Mouse (Mus musculus) Patski (cell line): Measurements from ENCODE around the gene Gng2. TPM values are rescaled to one million over a fixed set of nuclear protein-coding genes. Genes with fewer than 3 reads are reported as not detected.

ENCODE experiments used
- ATAC-seq: fragments of 100-300 bp; one replicate; pipeline ENCODE4 v1.8.0; 2021
- CTCF ChIA-PET: fragments of 350-600 bp; sonication (Branson Sonifier 250); formaldehyde crosslinking; loops from one replicate; lab custom pipeline; 2022; ENCODE audit warnings: inconsistent platforms; lab: Charles Lee
- POLR2A ChIA-PET: fragments of 350-600 bp; sonication (Branson Sonifier 250); formaldehyde crosslinking; loops from one replicate; lab custom pipeline; 2022; ENCODE audit warnings: antibody characterized with exemption, inconsistent platforms; lab: Charles Lee
- DNase-seq: peaks from one replicate; pipeline ENCODE4 v3.0.0-alpha.2; 2011; ENCODE audit warnings: low read depth, low spot score
- H3K27me3 ChIP-seq: fragments of 371-371 bp; one replicate; pipeline ENCODE4 v1.5.1; 2021
- CTCF ChIP-seq: fragments of 100-300 bp; IDR thresholded peaks from one replicate; pipeline ENCODE4 v1.5.1; 2021
- in situ Hi-C: fragments of 300-500 bp; cut with MboI; formaldehyde crosslinking; loops from 3 replicates; pipeline ENCODE4 v1.11.1; 2018; ENCODE audit warnings: low pct_unique_long_range_greater_than_20kb, mixed read lengths
- polyA plus RNA-seq: library from polyadenylated mRNA; unstranded; gene quantifications from one replicate; pipeline ENCODE4 v1.2.3, GENCODE M21; 2021

The Gng2 gene
- polyA plus RNA-seq, 1 experiment from 2014 or later, result 0.33 TPM

- POLR2A ChIA-PET, result no interaction called here
- CTCF ChIA-PET, result no interaction called here
- in situ Hi-C loops, result no loop called here
- ATAC-seq (no peak), DNase-seq (no peak)
- no peak for TF ChIP-seq CTCF
- H3K27me3 ChIP-seq, result peaks cover 9% of the 10 kb centered on the region
Measured at GRCm38 (mm10) chr14:19976421-19977270, 781 bp downstream of the Gng2 start.

GRCm38 (mm10) chr14:19974978-19975493 is 2.4 kb downstream of the Gng2 start:
- peaks cover 9% of the 10 kb centered on the region for H3K27me3 ChIP-seq
- no peak for ATAC-seq
- in situ Hi-C loops, result no loop called here
- POLR2A ChIA-PET, result no interaction called here
- no peak for DNase-seq
- no peak for TF ChIP-seq CTCF
- CTCF ChIA-PET, result no interaction called here

DNA sequence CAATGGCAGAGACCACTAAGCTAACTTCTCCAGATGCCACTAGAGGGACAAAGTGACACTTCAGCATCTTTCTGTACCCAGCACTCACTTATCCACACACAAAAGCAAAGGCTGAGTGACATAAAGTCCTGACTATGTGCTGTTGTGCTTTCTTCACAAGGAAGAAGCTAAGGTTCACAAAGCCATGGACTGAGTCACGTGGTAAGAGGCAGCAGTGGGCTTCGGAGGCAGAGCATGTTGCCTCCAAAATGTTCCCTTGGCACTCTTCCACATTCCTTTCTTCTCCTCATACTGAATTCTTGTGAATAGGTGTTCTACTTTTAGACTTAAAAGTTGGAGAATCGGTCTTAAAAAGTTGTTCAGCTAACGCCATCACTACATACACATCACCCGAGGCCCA is 3.0 kb downstream of the Gng2 start:
- POLR2A ChIA-PET, result no interaction called here
- ATAC-seq, result no peak

GRCm38 (mm10) chr14:19972316-19973029 is 5.0 kb downstream of the Gng2 start:
- ATAC-seq, result no peak
- H3K27me3 ChIP-seq, result peaks cover 9% of the 10 kb centered on the region
- DNase-seq, result no peak
- CTCF ChIA-PET, result no interaction called here
- in situ Hi-C loops, result no loop called here
- no peak for TF ChIP-seq CTCF
- POLR2A ChIA-PET, result no interaction called here

More for the DNA sequence above, 3.0 kb downstream of the Gng2 start:
- no peak for DNase-seq
- TF ChIP-seq CTCF, result no peak
- in situ Hi-C loops, result no loop called here
- H3K27me3 ChIP-seq, result peaks cover 9% of the 10 kb centered on the region
- CTCF ChIA-PET, result no interaction called here

GRCm38 (mm10) chr14:19970845-19971244 is 6.6 kb downstream of the Gng2 start:
- ChIA-PET POLR2A (no interaction called here), CTCF (interaction anchor here (1.5 kb wide), 1 partner anchor 18 kb away, joined by 3 read pairs; no protein-coding TSS in a partner anchor)
- in situ Hi-C loops, result no loop called here
- peaks cover 9% of the 10 kb centered on the region for H3K27me3 ChIP-seq
- DNase-seq (no peak), ATAC-seq (no peak)
- no peak for TF ChIP-seq CTCF

GRCm38 (mm10) chr14:19970106-19970785 is 7.2 kb downstream of the Gng2 start:
- CTCF ChIA-PET, result interaction anchor here (1.5 kb wide), 1 partner anchor 19 kb away, joined by 3 read pairs; no protein-coding TSS in a partner anchor
- DNase-seq, result no peak

DNA sequence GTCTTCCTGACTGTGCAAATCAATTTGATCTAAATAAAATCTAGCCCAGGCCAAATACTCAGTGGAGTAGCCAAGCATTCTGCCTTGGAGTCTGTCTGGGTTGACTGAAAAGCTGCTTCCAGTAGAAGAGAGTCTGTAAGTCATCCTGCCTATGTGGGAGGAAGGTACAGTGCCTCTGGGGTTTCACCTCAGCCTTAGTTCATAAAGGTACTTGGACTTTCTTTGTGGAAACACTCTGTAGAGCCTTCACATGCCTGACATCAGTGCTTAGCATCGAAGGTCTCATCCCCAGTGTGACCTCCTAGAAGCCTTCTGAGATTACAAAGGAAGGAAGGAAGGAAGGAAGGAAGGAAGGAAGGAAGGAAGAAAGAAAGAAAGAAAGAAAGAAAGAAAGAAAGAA is 7.9 kb downstream of the Gng2 start:
- ChIA-PET CTCF (no interaction called here), POLR2A (no interaction called here)
- H3K27me3 ChIP-seq, result peaks cover 3% of the 10 kb centered on the region
- no peak for TF ChIP-seq CTCF
- in situ Hi-C loops, result loop anchor here (10.0 kb wide), 1 partner anchor 95 kb away; no protein-coding TSS in a partner anchor
- ATAC-seq (no peak), DNase-seq (no peak)

More at GRCm38 (mm10) chr14:19970106-19970785, 7.2 kb downstream of the Gng2 start:
- H3K27me3 ChIP-seq, result peaks cover 3% of the 10 kb centered on the region
- POLR2A ChIA-PET, result no interaction called here
- no peak for TF ChIP-seq CTCF
- no peak for ATAC-seq
- in situ Hi-C loops, result no loop called here

GRCm38 (mm10) chr14:19969011-19969521 is 8.4 kb downstream of the Gng2 start:
- ChIA-PET CTCF (interaction anchor here (1.1 kb wide), 1 partner anchor 16 kb away, joined by 4 read pairs; no protein-coding TSS in a partner anchor), POLR2A (no interaction called here)
- TF ChIP-seq CTCF, result no peak
- in situ Hi-C loops, result loop anchor here (10.0 kb wide), 1 partner anchor 96 kb away; no protein-coding TSS in a partner anchor
- no peak for ATAC-seq
- peaks cover under 1% of the 10 kb centered on the region for H3K27me3 ChIP-seq
- no peak for DNase-seq

GRCm38 (mm10) chr14:19968321-19969010 is 9.0 kb downstream of the Gng2 start:
- CTCF ChIA-PET, result interaction anchor here (1.1 kb wide), 1 partner anchor 15 kb away, joined by 4 read pairs; no protein-coding TSS in a partner anchor
- POLR2A ChIA-PET, result no interaction called here
- ATAC-seq, result no peak
- no peaks in the 10 kb centered on the region for H3K27me3 ChIP-seq
- DNase-seq, result no peak
- TF ChIP-seq CTCF, result no peak
- in situ Hi-C loops, result loop anchor here (10.0 kb wide), 1 partner anchor 96 kb away; no protein-coding TSS in a partner anchor
